Mouse (Mus musculus): ENCODE measurements around the gene Rab34.

Rab34 gene

DNA sequence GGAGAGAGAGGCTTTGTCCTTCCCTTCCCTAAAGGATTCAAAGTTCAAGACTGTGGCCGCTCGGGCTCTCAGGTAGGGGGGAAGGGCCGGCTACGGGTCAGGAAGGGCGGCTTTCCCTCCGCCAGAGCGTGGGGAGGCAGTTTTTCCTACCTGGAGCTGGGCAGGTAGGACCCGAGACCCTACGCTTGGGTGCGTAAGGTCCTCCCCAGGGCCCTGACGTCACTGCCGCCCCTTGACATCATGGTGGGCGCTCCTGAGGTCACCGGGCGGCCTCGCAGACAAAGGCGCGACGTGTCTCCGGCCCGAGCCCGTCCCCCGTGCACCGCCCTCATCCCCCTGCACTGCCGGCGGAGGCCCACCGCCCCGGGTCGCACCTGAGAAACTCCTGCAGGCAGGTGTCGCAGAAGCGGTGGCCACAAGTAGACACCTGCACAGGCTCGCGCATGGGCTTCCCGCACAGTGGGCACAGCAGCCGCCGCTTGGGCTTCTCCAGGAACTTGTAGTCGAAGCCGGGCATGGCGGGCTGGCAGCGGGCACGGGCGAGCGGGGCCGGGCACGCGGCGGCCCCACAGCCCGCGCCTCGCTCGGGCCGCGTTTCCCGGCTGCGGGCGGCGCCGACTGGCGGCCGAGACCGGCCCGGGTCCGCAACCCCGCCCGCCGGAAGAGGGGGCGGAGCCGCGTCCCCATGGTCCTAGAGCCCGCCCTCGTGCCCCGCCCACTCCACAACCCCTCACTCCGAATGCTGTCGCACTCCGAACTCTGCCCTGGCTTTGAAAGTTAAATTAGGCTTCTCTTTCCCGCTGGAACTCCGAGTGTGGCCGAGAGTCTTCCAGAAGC is 23.1 kb upstream of the Rab34 start, which contains the start of gene Traf4:
Gene Traf4, minus strand, starts transcription at position 666 of the 837 bp plus-strand sequence.
- DNase-seq = peak; percentile 73

GRCm38 (mm10) chr11:78165761-78166109 is 22.5 kb upstream of the Rab34 start:
- DNase-seq = peak; percentile 54

DNA sequence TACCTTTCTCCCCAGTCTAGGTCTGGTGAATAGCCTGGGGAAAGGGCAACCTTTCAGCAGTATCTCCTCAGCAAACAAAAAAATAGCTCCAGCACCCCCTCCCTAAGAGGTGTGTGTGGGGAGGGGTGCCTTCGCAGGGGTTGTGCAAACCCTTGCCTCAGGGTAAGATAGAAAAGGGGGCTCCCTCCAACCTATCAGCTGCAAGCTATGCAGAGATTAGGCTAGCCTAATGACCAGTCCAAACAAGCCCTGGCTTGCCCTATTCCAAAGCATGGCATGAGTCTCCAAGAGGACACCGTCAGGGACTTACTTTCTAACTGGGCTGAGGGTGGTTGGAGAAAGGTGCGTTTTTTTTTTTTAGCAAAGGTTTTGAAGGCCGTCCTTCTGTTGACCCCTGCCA is 22.1 kb upstream of the Rab34 start:
- DNase-seq = no peak

- no peak for DNase-seq
These were observed 21.6 kb upstream of the Rab34 start for GRCm38 (mm10) chr11:78166640-78167039.

DNA sequence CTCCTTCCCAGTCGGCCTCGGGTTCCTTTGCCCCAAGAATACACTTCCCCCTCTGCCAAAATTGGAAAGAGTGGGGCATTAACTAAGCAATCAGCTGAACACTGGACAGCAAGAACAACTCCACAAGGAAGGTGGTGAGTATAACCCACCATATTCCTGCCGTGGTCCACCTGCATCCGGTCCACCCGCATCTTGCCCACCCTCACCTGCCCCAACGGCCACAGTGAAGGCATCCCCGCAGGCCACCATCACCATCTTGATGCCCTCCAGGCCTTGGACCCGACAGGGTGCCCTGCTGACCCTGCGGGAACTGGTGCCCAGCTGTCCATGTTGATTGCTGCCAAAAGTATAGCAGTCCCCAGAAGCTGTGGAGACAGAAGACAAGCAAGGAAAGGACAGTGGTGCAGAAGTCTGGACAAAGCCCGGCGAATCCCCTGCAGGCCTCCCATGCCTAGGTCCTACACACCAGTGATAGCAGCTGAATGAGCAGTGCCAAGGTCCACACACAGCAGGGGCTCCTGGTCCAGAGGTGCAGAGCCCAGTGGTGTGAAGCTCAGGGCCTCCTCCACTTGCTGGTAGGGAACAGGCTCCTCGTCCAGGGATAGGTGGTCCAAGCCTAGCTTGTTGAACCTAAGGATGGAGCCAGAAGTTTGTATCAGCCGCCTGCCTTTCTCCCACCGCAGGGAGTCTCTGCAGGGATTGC is 20.8 kb upstream of the Rab34 start:
- no peak for DNase-seq

DNA sequence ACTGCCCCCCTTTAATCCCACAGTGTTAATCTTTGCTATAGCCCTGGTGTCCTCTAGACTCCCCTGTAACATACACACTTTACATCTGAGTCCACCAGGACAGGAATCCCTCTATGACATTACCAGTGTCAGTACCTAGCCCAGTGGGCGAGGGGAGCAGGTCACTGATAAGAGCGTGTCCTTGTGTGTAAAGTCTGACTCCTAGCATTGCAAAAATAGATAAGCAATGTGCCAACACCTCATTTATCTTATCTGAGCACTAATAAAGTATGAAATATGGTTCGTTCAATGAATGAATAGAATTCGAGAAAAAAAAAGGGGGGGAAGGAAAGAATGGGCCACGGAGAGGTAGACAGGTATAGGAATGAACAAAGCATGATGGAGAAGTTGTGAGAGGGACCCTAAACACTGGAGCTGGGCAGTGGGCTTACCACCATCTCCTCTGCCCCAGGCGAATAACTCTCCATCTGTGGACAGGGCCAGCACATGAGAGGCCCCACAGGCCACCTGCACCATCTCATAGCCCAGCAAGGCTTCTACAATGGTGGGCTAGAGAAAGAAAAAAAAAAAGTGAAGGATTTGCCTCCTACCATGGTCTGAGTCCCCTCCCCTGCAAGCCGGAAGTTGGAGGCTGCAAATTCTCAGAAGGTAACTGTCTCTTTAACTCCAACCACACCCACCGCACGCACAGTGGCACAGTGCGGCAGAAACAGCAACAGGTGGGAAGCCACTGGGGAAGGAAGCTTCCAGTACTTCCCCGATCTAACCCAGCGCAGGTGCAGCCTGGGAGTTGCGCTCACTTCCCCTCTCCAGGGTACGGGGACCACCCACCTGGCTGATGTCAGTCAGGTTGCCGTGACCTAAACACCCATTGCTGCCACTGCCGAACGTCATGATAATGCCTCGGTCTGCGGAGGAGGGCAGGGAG is 19.4 kb upstream of the Rab34 start:
- DNase-seq = no peak

DNA sequence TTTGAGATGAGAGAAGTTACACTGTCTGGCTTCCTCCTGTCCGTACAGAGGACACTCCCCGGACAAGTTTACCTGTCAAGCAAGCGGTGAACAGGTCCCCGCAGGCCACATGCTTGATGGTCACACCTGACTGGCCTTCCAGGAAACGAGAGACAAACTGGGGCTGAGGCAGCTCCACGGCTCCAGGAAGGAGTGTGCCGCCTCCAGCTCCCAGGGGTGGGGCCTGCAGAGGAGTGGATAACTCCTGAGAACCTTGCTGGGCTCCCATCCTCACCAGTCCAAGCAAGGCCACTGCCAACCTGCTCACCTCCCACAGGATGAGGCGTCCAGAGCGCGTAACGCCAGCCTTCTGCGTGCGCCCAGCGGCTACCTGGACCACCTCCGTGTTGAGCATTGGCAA is 17.9 kb upstream of the Rab34 start:
- DNase-seq = no peak

GRCm38 (mm10) chr11:78171328-78171727 is 16.9 kb upstream of the Rab34 start:
- no peak for DNase-seq

DNA sequence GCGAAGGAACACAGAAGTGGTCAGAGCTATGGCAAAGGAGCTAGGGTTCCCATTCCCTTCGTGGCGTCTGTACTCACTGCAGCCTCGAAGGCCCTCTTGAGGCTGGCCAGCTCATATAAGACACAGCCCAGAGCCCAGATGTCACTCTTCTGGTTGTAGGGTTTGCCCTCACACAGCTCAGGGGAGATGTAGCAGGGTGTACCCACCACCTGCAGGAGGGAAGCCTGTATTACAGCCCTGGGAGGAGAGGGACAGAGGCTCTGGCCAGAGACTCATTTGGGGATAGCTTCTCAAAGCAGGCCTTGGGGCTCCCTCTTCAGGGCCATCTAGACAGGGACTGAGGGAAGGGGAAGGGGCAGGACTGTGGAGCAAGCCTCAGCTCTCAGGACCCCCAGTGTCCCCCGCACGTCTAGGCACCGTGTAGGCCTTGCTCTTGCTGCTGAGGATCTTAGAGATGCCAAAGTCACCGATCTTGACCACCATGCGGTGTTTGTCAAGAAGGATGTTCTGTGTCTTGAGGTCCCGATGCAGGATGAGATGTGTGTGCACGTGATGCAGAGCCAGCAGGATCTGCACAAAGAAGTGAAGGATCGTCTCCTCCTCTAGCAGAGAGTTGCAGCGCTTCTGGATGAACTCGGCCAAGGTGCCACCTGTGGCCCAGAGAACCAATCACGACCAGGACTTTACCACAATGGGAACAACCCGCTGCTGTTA is 16.0 kb upstream of the Rab34 start:
- DNase-seq = no peak

DNA sequence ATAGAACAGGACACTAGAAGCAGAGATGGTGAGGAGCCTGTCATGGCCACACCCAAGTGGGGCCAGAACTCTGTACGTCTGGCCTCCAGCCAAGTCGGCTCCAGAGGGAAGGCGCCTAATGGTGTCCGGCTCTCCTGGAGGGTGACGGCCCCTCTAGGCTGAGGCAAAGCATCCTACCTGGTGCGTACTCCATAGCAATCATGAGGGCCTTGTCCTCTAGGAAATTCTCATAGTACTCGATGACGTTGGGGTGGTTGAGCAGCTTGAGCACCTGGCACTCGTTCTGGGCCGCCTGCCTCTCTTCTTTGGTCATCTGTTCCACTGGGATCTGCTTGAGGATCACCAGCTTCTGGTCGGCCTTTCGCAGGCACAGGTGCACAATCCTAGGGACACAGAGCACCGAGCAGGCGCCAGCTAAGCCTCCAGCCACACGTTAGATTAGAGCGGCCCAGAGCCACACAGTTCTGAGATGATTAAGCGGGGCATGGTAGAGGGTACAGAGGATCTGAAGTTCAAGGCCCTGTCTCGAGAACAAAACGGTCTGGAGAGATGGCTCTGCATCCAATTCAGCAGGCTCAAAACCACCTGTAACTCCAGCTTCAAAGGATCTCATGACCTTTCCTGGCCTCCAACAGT is 15.4 kb upstream of the Rab34 start:
- DNase-seq = no peak

DNA sequence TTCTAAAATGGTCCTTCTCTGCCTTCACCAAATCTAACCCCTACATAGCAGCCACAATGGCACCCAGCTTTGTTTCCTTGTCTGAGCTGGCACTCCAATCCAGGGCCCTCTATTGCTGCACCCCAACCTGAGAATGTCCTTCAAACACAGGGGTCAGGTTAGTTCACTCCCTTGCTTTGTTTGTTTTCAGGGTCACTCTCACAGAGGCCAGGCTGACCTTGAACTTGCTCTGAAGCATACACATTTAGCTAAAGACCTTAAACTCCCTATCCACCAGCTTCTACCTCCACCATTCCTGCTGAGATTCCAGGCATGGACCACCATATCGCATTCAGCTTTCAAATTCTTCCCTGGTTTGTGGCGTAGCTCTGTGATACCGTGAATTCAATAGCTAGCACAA is 13.7 kb upstream of the Rab34 start:
- no peak for DNase-seq

- DNase-seq = no peak
These were observed 12.3 kb upstream of the Rab34 start for GRCm38 (mm10) chr11:78175771-78176401.

DNA sequence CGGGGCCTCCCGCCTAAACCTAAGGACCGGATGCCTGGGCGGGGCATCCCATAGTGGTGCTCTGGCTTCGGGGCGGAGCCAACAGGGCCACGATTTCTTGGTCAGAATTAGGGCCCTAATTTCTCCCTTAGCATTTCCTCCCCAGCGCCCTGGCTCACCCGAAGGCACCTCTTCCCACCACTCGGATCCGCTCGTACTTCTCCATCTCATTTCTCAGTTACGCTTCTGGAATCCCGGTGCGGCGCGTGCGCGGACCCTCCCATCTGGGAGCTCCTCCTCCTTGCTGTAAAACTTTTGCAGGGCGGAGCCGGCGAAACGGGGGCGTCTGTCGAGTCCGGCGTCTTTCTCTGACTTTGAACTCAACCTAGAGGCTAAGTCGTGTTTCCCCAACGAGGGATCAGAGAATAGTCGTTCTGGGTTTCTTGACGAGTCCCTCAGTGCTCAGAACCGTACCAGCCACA is 11.8 kb upstream of the Rab34 start, which contains the start of the genes Nek8 and Tlcd1:
Gene Nek8, minus strand, starts transcription at position 274 of the 461 bp plus-strand sequence.
Gene Tlcd1, plus strand, starts transcription at position 310 of the 461 bp plus-strand sequence.
- peak; percentile 76 for DNase-seq

DNA sequence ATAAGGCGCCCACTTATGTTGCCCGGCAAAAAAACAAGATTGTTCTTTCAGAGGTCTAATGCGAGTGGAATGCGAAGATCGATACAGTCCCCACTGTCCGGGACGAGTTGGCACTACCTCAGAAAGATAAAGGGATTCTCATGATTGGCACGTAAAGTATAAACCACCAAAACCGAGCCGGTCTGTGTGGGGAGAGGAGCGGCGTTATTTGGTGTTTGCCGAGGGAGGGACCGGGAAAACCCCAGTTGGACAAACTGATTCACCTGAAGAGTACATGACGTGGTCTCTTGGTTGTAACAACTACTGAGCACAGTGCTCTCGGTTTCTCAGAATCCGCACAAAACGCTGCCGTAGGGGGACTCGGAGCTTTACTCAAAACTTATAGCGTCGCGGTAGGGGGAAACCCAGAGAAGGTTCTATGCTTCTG is 11.3 kb upstream of the Rab34 start:
- no peak for DNase-seq

DNA sequence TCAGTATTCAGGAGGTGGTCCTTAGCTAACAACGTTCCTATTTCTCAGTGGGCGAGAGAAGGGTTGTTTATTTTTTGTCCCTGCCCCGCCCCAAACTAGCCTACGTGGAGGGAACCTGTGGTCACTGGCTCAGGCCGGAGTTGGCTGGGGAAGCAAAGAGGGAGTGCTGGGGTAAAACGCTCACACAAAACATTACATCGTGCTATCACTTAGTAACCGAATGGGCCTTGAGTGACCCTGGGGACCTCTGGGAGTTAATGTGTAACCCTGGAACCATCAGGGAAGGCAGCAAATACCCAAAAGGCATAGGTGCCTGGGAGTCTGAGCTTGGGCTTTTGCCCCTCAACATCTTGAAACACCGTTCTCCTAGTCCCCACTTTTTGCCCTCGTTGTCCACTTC is 10.8 kb upstream of the Rab34 start:
- DNase-seq = no peak

GRCm38 (mm10) chr11:78177903-78178858 is 10.0 kb upstream of the Rab34 start:
- DNase-seq = peak; percentile 88

GRCm38 (mm10) chr11:78178859-78179437 is 9.3 kb upstream of the Rab34 start:
- DNase-seq = no peak

GRCm38 (mm10) chr11:78179438-78179999 is 8.7 kb upstream of the Rab34 start:
- no peak for DNase-seq

GRCm38 (mm10) chr11:78180081-78180761 is 8.0 kb upstream of the Rab34 start:
- no peak for DNase-seq
